Mouse (Mus musculus) limb, embryonic 10.5 days (tissue): ENCODE data around the gene G6pd2. TPM values are rescaled to one million over a fixed set of nuclear protein-coding genes. Genes with fewer than 3 reads are reported as not detected.

Experiments
- DNase-seq: peaks from one replicate; pipeline ENCODE4 v3.0.0-alpha.2; 2017; ENCODE audit warnings: low spot score
- H3K27ac ChIP-seq: fragments of 300-500 bp; sonication (generic); 2 replicates; pipeline ENCODE4 v1.5.1; 2016; ENCODE audit warnings: mild to moderate bottlenecking
- H3K27me3 ChIP-seq: fragments of 300-500 bp; sonication (generic); 2 replicates; pipeline ENCODE4 v1.6.1; 2016; ENCODE audit warnings: low read depth, mild to moderate bottlenecking; ENCODE audit not compliant: poor library complexity, severe bottlenecking
- H3K36me3 ChIP-seq: fragments of 300-500 bp; sonication (generic); 2 replicates; pipeline ENCODE4 v1.6.1; 2016; ENCODE audit warnings: mild to moderate bottlenecking, moderate library complexity
- H3K4me1 ChIP-seq: fragments of 300-500 bp; sonication (generic); 2 replicates; pipeline ENCODE4 v1.6.1; 2016
- H3K4me3 ChIP-seq: fragments of 300-500 bp; sonication (generic); 2 replicates; pipeline ENCODE4 v1.5.1; 2016; ENCODE audit warnings: mild to moderate bottlenecking, moderate library complexity
- H3K9me3 ChIP-seq: fragments of 300-500 bp; sonication (generic); replicated peaks from 2 replicates; pipeline ENCODE4 v1.6.1; 2016; ENCODE audit warnings: mild to moderate bottlenecking
- WGBS: fragments of 180-500 bp; shearing (Covaris S2); methylation state at CpG from one replicate; pipeline ENCODE4 v1.1.7; 2016; 5-methylcytosine and 5-hydroxymethylcytosine counted together
- polyA plus RNA-seq: library from polyadenylated mRNA; unstranded; fragments of >200 nt; fragmentation: Nextera tagmentation; extraction: Ambion mirVana; gene quantifications from 2 replicates; pipeline ENCODE4 v1.2.1, GENCODE M21; 2016

G6pd2 gene
- not detected in 2 replicates for polyA plus RNA-seq

- WGBS = 93% methylated on average over 2 of the region's 2 CpGs
- no peaks in the 10 kb centered on the region for H3K36me3 ChIP-seq
These were observed at the start of gene G6pd2 for GRCm38 (mm10) chr5:61808516-61808915. TSS of gene G6pd2 (plus strand) at chr5:61808816.

GRCm38 (mm10) chr5:61764214-61764613, 44.4 kb upstream of the G6pd2 start:
- Histone ChIP-seq H3K27ac (no peak overlapping the region), H3K4me3 (no peak overlapping the region), H3K9me3 (no peaks in the 10 kb centered on the region), H3K4me1 (no peaks in the 10 kb centered on the region), H3K36me3 (no peaks in the 10 kb centered on the region), H3K27me3 (no peaks in the 10 kb centered on the region)
- no peak for DNase-seq
- WGBS = 83% methylated on average over 1 of the region's 1 CpGs

More at GRCm38 (mm10) chr5:61808516-61808915, at the start of gene G6pd2:
- no peak within 1 kb of the TSS for H3K27ac ChIP-seq
- H3K4me1 ChIP-seq = no peaks in the 10 kb centered on the region
- H3K27me3 ChIP-seq = no peaks in the 10 kb centered on the region
- DNase-seq = no peak
- H3K9me3 ChIP-seq = no peaks in the 10 kb centered on the region
- no peak within 1 kb of the TSS for H3K4me3 ChIP-seq

GRCm38 (mm10) chr5:61832935-61833551, 24.4 kb downstream of the G6pd2 start:
- no peak overlapping the region for H3K4me3 ChIP-seq
- H3K27ac ChIP-seq = no peak overlapping the region
- H3K9me3 ChIP-seq = no peaks in the 10 kb centered on the region
- no peaks in the 10 kb centered on the region for H3K27me3 ChIP-seq
- no peak for DNase-seq
- no peaks in the 10 kb centered on the region for H3K4me1 ChIP-seq
- no peaks in the 10 kb centered on the region for H3K36me3 ChIP-seq

GRCm38 (mm10) chr5:61843891-61844290, 35.3 kb downstream of the G6pd2 start:
- Histone ChIP-seq H3K36me3 (no peaks in the 10 kb centered on the region), H3K4me1 (no peaks in the 10 kb centered on the region), H3K27me3 (no peaks in the 10 kb centered on the region), H3K27ac (no peak overlapping the region), H3K9me3 (no peaks in the 10 kb centered on the region), H3K4me3 (no peak overlapping the region)
- 86% methylated on average over 2 of the region's 2 CpGs for WGBS
- no peak for DNase-seq
